Mouse (Mus musculus) embryonic fibroblast, embryonic 13.5 days (primary cell): ENCODE measurements around the gene H13. TPM values are rescaled to one million over a fixed set of nuclear protein-coding genes. Genes with fewer than 3 reads are reported as not detected.

Experiments used
- H3K27ac ChIP-seq: 2 replicates; pipeline ENCODE4 v1.5.1; 2012; ENCODE audit warnings: low read length, control low read depth, inconsistent platforms; ENCODE audit not compliant: insufficient read depth
- H3K4me1 ChIP-seq: 2 replicates; pipeline ENCODE4 v1.6.1; 2011; ENCODE audit warnings: low read length; ENCODE audit not compliant: control insufficient read depth, insufficient read depth
- H3K4me3 ChIP-seq: 2 replicates; pipeline ENCODE4 v1.5.1; 2011; ENCODE audit warnings: mild to moderate bottlenecking, control low read depth, low read length; ENCODE audit not compliant: insufficient read depth
- CTCF ChIP-seq: IDR thresholded peaks from 2 replicates; pipeline ENCODE4 v1.5.1; 2011; ENCODE audit warnings: mild to moderate bottlenecking, control low read depth, low read length, moderate library complexity, borderline replicate concordance; ENCODE audit not compliant: insufficient read depth
- POLR2A ChIP-seq: IDR thresholded peaks from 2 replicates; pipeline ENCODE4 v1.6.1; 2011; ENCODE audit warnings: low read depth, mild to moderate bottlenecking, control low read depth, low read length, moderate library complexity
- polyA plus RNA-seq: library from polyadenylated mRNA; stranded (reverse); fragments of >200 nt; gene quantifications from 2 replicates; pipeline ENCODE4 v1.2.4, GENCODE M21; 2011; ENCODE audit warnings: low read depth; ENCODE audit not compliant: missing spikeins, insufficient read length

The H13 gene
- polyA plus RNA-seq, 1 experiment = 141 TPM

GRCm38 (mm10) chr2:152707627-152708026 is 38.4 kb downstream of the H13 start:
- TF ChIP-seq CTCF (no peak), POLR2A (peak; percentile 50)
- Histone ChIP-seq H3K27ac (peak overlapping the region; percentile 50), H3K4me1 (peaks cover 17% of the 10 kb centered on the region), H3K4me3 (no peak overlapping the region)

GRCm38 (mm10) chr2:152709066-152709465 is 39.8 kb downstream of the H13 start:
- no peak overlapping the region for H3K27ac ChIP-seq
- H3K4me1 ChIP-seq = peaks cover 17% of the 10 kb centered on the region
- TF ChIP-seq POLR2A = no peak
- no peak for TF ChIP-seq CTCF
- no peak overlapping the region for H3K4me3 ChIP-seq

- TF ChIP-seq POLR2A (no peak), CTCF (no peak)
- H3K27ac ChIP-seq = no peak overlapping the region
- no peaks in the 10 kb centered on the region for H3K4me1 ChIP-seq
- H3K4me3 ChIP-seq = no peak overlapping the region
Observed at GRCm38 (mm10) chr2:152716241-152716772, 47.0 kb downstream of the H13 start.

- Histone ChIP-seq H3K27ac (no peak overlapping the region), H3K4me1 (no peaks in the 10 kb centered on the region), H3K4me3 (no peak overlapping the region)
- TF ChIP-seq POLR2A (no peak), CTCF (no peak)
Observed at GRCm38 (mm10) chr2:152717652-152718051, 48.4 kb downstream of the H13 start.

- TF ChIP-seq CTCF (no peak), POLR2A (no peak)
- H3K4me3 ChIP-seq = no peak overlapping the region
- H3K4me1 ChIP-seq = no peaks in the 10 kb centered on the region
- no peak overlapping the region for H3K27ac ChIP-seq
Observed at GRCm38 (mm10) chr2:152718076-152718475, 48.8 kb downstream of the H13 start.

GRCm38 (mm10) chr2:152723651-152724331 is 54.5 kb downstream of the H13 start:
- no peak overlapping the region for H3K4me3 ChIP-seq
- H3K27ac ChIP-seq = no peak overlapping the region
- H3K4me1 ChIP-seq = no peaks in the 10 kb centered on the region
- no peak for TF ChIP-seq POLR2A
- TF ChIP-seq CTCF = no peak

GRCm38 (mm10) chr2:152724332-152724723 is 55.1 kb downstream of the H13 start:
- Histone ChIP-seq H3K27ac (no peak overlapping the region), H3K4me3 (no peak overlapping the region), H3K4me1 (0 out of 2 replicates have a peak, but pooled peaks cover 3% of the 10 kb centered on the region)
- TF ChIP-seq CTCF (no peak), POLR2A (no peak)

GRCm38 (mm10) chr2:152725178-152725750 is 56.0 kb downstream of the H13 start:
- Histone ChIP-seq H3K4me1 (peaks cover 7% of the 10 kb centered on the region; the same call in 1 of the 2 replicates), H3K4me3 (no peak overlapping the region), H3K27ac (no peak overlapping the region)
- no peak for TF ChIP-seq CTCF
- TF ChIP-seq POLR2A = no peak

- TF ChIP-seq POLR2A = no peak
- Histone ChIP-seq H3K4me1 (peaks cover 7% of the 10 kb centered on the region; the same call in 1 of the 2 replicates), H3K4me3 (no peak overlapping the region), H3K27ac (no peak overlapping the region)
Observed at GRCm38 (mm10) chr2:152726213-152726612, 57.0 kb downstream of the H13 start.

- Histone ChIP-seq H3K4me3 (no peak overlapping the region), H3K4me1 (peaks cover 7% of the 10 kb centered on the region; the same call in 1 of the 2 replicates), H3K27ac (no peak overlapping the region)
- TF ChIP-seq CTCF (no peak), POLR2A (no peak)
Observed at GRCm38 (mm10) chr2:152726751-152727335, 57.6 kb downstream of the H13 start.
